Mouse (Mus musculus): ENCODE data around the gene Stau1.

The Stau1 gene

GRCm38 (mm10) chr2:166909729-166910128, 86.4 kb downstream of the Stau1 start:
- DNase-seq (ENCODE audit: low spot score) = no peak

- peak; percentile 46 for DNase-seq (ENCODE audit: low spot score)
Measured at GRCm38 (mm10) chr2:166906523-166907182, 89.4 kb downstream of the Stau1 start.

- peak; percentile 98 for DNase-seq (ENCODE audit: low spot score)
Measured at GRCm38 (mm10) chr2:166905711-166906522, 90.2 kb downstream of the Stau1 start, which contains the start of gene Cse1l. Gene Cse1l, plus strand, starts transcription at chr2:166906040.

GRCm38 (mm10) chr2:166903719-166904282, 92.3 kb downstream of the Stau1 start:
- DNase-seq (ENCODE audit: low spot score) = no peak

- DNase-seq (ENCODE audit: low spot score) = no peak
Measured at GRCm38 (mm10) chr2:166900792-166901505, 95.2 kb downstream of the Stau1 start.

- DNase-seq (ENCODE audit: low spot score) = no peak
Measured at GRCm38 (mm10) chr2:166899746-166900145, 96.4 kb downstream of the Stau1 start.

GRCm38 (mm10) chr2:166899161-166899560, 96.9 kb downstream of the Stau1 start:
- no peak for DNase-seq (ENCODE audit: low spot score)
